Mouse (Mus musculus) liver, adult 2 months (tissue): ENCODE measurements around the gene Adam19.

Source experiments
- CTCF ChIP-seq: fragments of 200-500 bp; IDR thresholded peaks from 2 replicates; pipeline ENCODE4 v1.5.1; 2011; ENCODE audit warnings: low read depth, low read length, control low read depth
- POLR2A ChIP-seq: fragments of 200-500 bp; IDR thresholded peaks from 2 replicates; pipeline ENCODE4 v1.6.1; 2011; ENCODE audit warnings: low read length, control low read depth; ENCODE audit not compliant: insufficient read depth; ENCODE audit errors: extremely low read depth

GRCm38 (mm10) chr11:46090951-46091667, 35.3 kb downstream of the Adam19 start:
- TF ChIP-seq POLR2A (no peak), CTCF (no peak)
